Mouse (Mus musculus) T-helper 2 cell (primary cell): ENCODE data around the gene BC048562.

Experiments used
- in situ Hi-C: fragments of 300-600 bp; cut with MboI, MseI; formaldehyde crosslinking; loops from one replicate; pipeline ENCODE4 v1.15.1; 2025; ENCODE audit warnings: high pct_unique_total_duplicates

The BC048562 gene

DNA sequence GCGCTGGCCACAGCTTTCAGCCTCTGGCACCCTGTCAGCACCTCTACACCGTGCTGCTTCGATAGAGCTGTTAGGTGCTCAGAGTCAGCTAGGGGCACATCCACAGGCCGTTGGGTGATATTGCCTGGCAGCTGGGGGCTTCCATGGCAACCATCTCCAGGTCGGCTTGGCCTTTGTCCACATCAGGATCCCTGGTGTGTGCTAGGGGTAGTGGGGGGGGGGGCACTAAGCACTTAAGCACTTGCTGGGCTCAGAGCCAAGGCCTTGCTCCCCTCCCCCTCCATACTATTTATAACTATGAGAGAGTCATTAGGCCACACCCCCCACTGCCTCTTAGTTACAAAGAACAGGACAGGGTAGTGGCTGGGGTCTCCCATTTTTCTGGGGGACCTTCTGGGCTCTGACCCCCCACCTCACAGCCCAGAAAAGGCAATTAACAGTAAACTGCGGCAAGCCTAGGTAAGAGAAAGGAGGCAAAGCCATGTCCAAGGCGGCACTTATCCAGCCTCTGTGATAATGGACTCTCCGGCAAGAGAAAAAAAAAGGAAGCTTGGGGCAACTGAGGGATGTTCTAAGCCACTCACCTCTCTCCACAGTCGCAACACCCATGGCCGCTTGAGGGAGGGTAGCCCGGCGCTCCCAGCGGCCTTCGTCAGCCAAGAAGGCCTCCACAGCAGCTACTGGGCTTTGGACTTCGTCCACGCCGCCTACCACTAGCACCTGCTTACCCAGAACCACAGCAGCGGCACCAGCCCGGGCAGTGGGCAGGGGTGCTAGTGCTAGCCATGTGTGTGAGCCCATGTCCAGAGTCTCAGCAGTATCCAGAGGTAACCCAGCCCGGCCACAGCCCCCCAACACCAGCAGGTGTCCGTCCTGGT, 14.2 kb downstream of the BC048562 start:
- in situ Hi-C loops: no loop called here

DNA sequence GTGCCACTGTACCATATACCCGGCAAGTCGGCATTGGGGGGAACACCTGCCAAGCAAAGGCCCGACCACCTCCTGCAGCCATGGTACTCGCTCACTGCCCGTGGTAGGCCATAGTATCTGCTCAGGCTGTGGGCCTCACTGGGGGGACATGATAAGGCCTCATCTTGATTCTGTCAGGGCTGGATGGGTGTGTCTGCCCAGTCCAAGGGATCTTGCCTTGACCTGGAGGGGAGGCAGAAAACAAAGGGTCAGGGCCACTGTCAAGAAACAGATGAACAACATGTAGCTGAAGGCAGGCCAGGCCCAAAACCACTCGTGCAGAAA, 14.8 kb downstream of the BC048562 start:
- in situ Hi-C loops: no loop called here

DNA sequence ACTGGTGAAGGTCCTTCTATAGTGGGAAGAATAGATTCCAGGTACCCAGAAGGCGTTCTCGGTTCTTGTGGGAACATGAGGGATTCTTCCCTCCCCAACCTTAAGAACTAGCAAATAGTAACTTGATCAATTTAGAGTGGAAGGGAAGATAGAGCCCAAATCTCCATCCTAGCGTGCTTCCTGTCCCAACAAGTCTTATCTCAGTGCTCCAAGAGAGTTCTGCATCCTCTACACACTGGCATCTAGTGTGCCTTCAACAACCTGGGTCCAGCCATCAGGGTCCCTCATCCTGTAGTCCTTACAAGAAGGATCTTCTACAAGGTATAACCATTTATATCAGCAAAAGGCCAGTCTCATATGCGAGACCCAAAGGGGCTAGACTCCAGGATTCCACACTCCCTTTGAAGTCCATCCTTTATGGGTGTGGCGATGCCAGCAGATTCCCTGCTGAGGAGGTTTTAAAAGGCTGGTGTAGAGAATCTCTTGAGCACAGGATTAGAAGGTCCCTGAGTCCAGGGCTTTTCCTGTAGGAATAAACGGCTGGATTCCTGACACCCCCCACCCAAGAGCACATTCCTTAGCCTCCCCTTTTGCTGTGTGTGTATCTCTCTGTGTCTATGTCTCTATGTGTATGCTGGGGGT, 15.4 kb downstream of the BC048562 start:
- in situ Hi-C loops: no loop called here

GRCm38 (mm10) chr9:108452291-108452906, 16.1 kb downstream of the BC048562 start:
- in situ Hi-C loops: no loop called here

- in situ Hi-C loops: no loop called here
Measured at GRCm38 (mm10) chr9:108452911-108453310, 16.6 kb downstream of the BC048562 start.

GRCm38 (mm10) chr9:108453458-108453857, 17.2 kb downstream of the BC048562 start:
- in situ Hi-C loops: no loop called here

GRCm38 (mm10) chr9:108454429-108454828, 18.1 kb downstream of the BC048562 start:
- in situ Hi-C loops: no loop called here

DNA sequence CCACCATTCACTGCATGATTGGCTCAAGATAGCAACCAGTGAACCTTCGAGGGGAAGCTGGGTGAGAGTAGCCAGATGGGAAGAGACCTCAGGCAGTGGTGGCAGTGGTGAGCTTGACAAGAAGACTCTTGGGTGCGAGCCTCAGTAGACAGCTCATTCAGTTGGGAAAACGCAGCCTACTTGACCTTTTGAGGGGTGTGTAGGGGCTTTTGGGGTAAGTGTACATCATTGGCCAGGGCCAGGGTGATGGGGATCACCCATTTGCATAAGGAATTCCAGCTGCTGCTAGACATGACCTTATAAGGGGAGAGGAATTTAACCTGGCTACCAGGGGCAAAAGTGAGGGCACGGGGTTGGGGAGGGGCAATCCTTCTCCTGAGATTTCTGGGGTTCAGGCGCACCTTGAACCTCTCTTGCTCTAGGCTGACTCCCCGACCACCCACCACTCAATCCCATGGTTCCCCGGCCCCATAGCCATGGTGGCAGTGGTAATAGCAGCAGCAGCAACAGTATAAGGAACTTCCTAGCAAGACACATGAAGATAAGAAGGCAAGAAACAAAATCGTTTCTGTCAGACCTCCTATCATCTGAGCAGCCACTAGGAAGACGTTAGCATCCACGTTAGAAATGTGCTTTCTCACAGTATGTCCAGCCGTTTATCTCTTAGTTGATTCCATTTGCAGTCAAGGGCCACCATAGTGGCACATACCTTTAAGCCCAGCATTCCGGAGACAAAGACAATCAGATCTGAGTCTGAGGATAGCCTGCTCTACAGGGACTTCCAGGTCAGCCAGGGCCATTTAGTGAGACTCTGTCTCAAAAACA, 19.7 kb downstream of the BC048562 start:
- in situ Hi-C loops: no loop called here

DNA sequence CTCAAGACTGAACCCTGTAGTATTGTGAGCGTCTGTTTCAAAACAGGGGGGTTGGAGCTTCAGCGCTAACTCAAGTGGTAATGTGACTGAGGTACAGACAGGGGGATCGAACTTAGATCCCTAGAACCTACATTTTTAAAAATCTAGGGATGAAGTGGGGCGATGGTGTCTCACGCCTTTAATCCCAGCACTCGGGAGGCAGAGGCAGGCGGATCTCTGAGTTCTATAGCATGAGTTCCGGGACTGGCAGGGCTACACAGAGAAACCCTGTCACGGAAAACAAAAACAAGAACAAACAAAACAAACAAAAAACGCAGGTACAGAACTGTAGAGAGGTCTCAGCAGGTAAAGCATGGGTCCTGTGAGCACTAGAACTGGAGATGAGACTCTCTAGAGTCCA, 20.7 kb downstream of the BC048562 start:
- in situ Hi-C loops: no loop called here

DNA sequence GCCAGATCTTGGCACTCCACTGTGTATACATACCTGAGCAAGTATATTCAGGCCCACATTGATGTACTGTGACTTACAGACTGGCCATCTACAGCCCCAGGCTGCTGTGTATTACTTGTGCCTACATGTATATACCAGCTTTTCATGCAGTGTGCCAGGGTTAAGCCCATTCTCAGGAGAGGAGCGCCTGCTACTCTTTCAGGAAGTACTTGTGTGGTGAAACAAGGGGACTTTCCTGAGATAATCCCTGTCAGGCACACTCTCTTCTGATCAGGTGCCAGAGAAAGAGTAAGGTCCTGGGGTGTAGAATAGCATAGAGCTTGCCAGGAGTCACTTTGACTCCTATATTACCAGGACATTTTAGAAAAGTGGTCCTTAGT, 23.6 kb downstream of the BC048562 start:
- in situ Hi-C loops: no loop called here

GRCm38 (mm10) chr9:108460319-108461178, 24.3 kb downstream of the BC048562 start, which contains the start of gene Ccdc71:
TSS of gene Ccdc71 (plus strand) at chr9:108460527.
- in situ Hi-C loops: no loop called here

GRCm38 (mm10) chr9:108461181-108461631, 24.9 kb downstream of the BC048562 start, which contains the start of gene Klhdc8b:
TSS of gene Klhdc8b (minus strand) at chr9:108461581.
- in situ Hi-C loops: no loop called here

DNA sequence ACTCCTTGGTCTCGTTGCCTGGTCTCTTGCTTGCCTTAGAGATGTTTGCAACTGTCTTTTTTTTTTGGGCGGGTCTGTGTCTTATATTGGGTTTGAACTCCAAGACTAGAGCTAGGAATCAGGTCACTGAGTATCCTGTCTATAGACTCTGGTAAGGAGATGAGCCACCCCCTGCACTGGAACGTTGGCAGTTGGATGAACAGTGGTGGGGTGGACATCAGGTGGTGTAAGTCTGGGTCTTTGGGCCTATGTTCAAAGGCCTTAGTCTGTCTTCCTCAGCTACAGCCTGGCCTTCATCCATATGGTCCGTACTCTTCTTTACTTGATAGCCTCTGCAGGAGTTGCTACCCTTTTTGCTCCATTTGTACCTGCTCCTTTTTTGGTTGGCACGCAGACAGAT, 25.4 kb downstream of the BC048562 start:
- in situ Hi-C loops: no loop called here

DNA sequence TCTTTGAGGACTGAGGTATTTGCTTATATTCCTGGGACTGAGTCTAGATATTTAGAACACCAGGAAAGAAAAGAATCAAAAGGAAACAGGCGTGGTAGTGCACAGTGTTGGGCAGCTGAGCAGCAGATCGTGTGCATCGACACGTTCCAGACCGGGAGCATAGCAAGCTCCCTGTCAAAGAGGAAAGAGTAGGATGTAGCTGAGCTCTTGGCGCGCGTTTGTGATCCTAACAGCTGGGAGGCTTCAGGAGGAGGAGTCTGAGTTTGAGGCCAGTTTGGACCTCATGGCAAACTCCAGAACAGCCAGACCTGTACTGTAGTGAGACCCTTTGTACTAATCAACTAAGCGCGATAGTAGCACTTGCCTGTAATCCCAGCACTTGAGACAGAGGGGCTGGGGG, 25.9 kb downstream of the BC048562 start:
- in situ Hi-C loops: no loop called here

- in situ Hi-C loops: no loop called here
Measured at GRCm38 (mm10) chr9:108463713-108464112, 27.4 kb downstream of the BC048562 start.

DNA sequence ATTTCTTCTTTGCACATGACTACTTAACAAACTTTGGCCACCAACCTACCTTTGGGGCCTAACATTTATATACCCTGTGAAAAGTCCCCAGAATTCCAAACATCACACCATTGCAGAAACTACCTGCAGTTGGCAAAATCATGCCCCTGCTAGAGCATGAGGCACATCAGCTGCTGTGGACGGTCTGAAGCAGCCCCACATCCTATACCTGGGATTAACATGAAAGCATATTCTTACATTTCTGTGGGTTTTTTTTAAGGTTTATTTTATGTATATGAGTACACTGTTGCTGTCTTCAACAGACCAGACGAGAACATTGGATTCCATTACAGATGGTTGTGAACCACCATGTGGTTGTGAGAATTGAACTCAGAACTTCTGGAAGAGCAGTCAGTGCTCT, 29.9 kb downstream of the BC048562 start:
- in situ Hi-C loops: no loop called here

GRCm38 (mm10) chr9:108469430-108469829, 33.1 kb downstream of the BC048562 start:
- in situ Hi-C loops: no loop called here

DNA sequence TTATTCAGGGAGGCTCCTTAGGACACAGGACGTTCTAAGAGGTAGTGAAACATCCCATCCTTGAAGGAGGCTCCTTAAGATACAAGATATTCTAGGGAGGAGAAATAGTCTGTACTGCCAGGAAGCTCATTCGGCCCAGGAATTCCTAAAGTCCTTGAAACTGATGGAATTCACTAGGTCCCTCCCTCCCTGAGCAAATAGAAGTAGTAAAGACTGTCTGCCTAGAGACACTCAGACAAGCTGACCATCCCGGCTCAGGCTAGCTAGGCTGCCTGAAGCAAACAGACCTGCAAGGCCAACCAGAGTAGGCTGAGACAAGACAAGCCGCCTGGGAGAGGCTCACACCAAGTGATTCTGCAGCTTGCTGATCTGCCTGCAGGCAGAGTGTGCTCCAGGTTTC, 33.6 kb downstream of the BC048562 start:
- in situ Hi-C loops: no loop called here

DNA sequence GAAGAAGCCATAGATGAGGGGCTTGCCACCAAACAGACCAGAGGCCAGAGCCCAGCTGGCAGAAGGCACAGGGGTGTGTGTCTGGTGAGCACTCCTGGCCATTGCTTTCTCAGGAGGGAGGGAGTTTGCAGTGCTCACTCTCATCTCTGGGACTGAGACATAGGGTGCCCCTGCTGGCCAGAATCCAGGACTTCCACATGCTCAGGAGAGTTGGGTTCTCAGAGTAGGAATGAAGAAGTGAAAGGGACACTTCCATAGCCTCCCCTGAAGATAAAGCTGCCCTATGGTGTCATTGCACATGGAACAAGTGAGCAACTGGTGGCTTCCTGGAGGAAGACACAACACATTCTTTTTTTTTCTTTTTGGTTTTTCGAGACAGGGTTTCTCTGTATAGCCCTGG, 38.2 kb downstream of the BC048562 start:
- in situ Hi-C loops: no loop called here

DNA sequence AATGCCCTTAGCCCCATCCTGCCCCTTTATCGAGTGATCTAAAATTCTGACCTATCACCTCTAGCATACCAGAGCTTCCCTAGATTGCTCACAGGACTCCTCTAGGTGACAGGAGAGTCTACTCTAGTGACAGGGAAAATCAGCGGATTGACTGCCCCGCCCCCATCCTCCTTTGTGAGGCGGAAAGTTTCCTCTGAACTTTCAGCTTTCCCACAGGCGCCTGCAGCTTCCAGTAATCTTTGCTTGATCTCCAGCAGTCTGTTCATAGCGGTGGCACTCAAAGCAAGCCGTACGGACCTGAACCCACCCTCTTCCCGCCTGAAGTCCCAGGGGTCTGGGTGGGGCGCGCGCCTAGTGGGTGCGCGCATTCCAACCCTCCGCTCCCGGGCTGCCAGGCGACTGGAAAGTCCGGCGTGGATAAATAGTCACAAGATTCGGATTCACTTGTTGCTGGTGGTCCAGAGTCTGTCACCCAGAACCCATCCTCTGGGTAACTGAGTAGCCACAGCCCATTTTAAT, 42.4 kb downstream of the BC048562 start:
- in situ Hi-C loops: no loop called here

DNA sequence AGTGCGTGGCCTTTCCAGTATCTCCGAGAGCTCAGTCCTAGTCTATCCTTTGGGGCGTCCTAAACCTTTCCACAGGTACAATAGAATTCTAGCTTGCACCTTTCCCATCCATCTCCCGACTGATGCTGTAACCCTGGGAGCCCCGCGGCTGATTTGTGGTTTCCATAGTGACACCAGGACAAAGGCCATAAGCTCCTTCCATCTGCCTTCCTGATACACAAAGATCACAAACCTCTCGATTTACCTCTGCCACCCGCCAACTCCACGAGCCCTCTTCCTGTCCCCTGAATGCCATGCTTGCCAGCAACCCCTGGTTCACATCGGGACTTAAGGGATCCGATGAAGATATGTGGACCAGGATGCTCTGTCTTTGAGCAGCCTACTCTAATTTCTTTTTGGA, 43.0 kb downstream of the BC048562 start:
- in situ Hi-C loops: no loop called here
